Mouse (Mus musculus): ENCODE results near the gene Col9a2. TPM values are rescaled to one million over a fixed set of nuclear protein-coding genes. Genes with fewer than 3 reads are reported as not detected.

Col9a2 gene
- polyA plus RNA-seq, 1 experiment from 2014 or later, result 2.3 TPM

DNA sequence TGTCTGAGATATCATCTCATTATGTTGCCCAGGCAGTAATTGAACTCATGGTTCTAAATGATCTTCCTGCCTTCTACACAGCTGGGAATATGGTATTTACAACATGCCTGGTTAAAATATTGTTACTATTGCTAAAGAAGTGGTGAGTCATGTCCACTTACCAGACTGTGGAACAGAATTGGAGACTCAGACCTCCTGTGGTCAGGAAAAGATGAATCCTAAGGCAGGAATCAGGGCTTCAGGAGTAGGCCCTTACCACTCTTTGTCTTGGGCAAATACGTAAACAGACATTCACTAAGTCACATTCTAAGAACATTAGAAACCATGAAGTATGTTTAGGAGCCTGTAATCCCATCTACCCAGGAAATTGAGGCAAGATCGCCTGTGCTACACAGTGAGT, 49.5 kb downstream of the Col9a2 start:
- 91% methylated on average over 2 of the region's 2 CpGs for WGBS
- Histone ChIP-seq H3K27ac (ENCODE audit: low read depth, low read length) (no peak overlapping the region), H3K9ac (ENCODE audit: low read length) (no peak overlapping the region), H3K36me3 (ENCODE audit: control insufficient read depth, insufficient read depth, low read length) (peaks cover 7% of the 10 kb centered on the region; the same call in 1 of the 2 replicates), H3K4me1 (ENCODE audit: control insufficient read depth, insufficient read depth, low read length) (no peaks in the 10 kb centered on the region), H3K27me3 (ENCODE audit: control insufficient read depth, insufficient read depth, low read length) (no peaks in the 10 kb centered on the region), H3K9me3 (ENCODE audit: control insufficient read depth, low read length) (no peaks in the 10 kb centered on the region), H3K4me3 (ENCODE audit: low read depth, low read length) (no peak overlapping the region), H3K4me2 (no peak overlapping the region)
- ATAC-seq (ENCODE audit: low FRiP score), result no peak
- no peak for DNase-seq (ENCODE audit: low spot score, missing footprints)

DNA sequence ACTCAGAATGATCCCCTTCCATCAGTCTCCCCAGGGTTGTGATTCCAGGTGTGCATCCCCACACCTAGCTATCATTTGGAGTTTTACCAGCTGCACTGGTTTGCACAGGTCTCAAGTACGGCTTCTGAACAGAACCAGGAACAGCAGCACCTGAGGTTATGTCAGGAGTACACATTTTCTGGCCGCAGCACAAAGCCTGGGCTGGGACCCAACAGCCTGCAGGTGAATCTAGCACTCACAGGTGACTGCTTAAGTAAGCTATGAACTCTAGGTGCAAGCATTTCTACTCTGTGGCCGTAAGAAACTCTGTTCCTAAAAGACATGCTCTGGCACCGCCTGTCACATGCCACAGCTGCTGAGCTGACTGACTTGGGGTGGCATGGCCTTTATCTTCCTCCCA, 51.0 kb downstream of the Col9a2 start:
- WGBS, result 95% methylated on average over 4 of the region's 4 CpGs

DNA sequence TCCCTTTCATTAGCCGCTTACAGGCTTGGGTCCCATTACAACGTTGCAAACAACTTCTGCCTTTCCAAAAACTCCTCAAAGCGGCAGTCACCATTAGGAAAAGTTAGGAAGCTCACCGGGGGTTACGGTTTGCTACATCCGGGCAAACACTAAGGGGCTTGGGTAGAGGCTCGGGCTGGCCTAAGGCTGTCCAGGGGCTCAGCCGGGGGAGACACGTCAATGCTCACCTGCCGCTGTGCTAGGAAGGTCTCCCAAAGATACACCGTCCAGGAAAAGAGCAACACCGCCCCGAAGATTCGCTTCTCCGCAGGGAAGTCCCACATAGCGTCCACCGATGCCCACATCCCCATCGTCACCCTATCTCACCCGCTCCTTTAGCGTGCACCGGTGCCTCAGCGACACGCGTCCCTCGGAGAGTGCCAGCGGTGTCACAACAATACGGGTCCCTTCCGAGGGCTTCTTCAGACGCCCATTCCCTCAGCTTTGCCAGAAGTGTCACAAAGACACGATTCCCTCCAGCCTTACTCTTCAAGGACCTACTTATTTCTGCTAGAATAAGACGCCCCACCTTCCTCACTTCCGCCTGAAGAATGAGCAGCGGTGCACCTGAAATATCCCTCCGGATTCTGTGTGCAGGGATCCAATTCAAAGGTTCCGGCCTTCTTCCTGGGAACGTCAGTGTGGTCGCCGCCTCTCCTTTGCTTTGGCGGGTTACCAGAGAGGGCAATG, 58.6 kb downstream of the Col9a2 start, which contains the start of gene Zmpste24:
Zmpste24 (minus strand) TSS at position 592 of the 729 bp plus-strand sequence.
- DNase-seq (ENCODE audit: low spot score, missing footprints) (peak; percentile 99), ATAC-seq (ENCODE audit: low FRiP score) (peak; percentile 88)
- Histone ChIP-seq H3K36me3 (ENCODE audit: control insufficient read depth, insufficient read depth, low read length) (peaks cover 8% of the 10 kb centered on the region; the same call in 1 of the 2 replicates), H3K9me3 (ENCODE audit: control insufficient read depth, low read length) (no peaks in the 10 kb centered on the region), H3K9ac (ENCODE audit: low read length) (peak within 1 kb of the TSS; percentile 66), H3K4me1 (ENCODE audit: control insufficient read depth, insufficient read depth, low read length) (peaks cover 5% of the 10 kb centered on the region), H3K27ac (ENCODE audit: low read depth, low read length) (no peak within 1 kb of the TSS), H3K27me3 (ENCODE audit: control insufficient read depth, insufficient read depth, low read length) (no peaks in the 10 kb centered on the region), H3K4me2 (peak within 1 kb of the TSS; percentile 74), H3K4me3 (ENCODE audit: low read depth, low read length) (peak within 1 kb of the TSS; percentile 66)
- under 1% methylated on average over 39 of the region's 39 CpGs for WGBS

More for the DNA sequence above, 51.0 kb downstream of the Col9a2 start:
- Histone ChIP-seq H3K4me3 (ENCODE audit: low read depth, low read length) (no peak overlapping the region), H3K27ac (ENCODE audit: low read depth, low read length) (no peak overlapping the region), H3K36me3 (ENCODE audit: control insufficient read depth, insufficient read depth, low read length) (peaks cover 11% of the 10 kb centered on the region; the same call in 1 of the 2 replicates), H3K4me2 (no peak overlapping the region), H3K4me1 (ENCODE audit: control insufficient read depth, insufficient read depth, low read length) (no peaks in the 10 kb centered on the region), H3K9ac (ENCODE audit: low read length) (no peak overlapping the region), H3K27me3 (ENCODE audit: control insufficient read depth, insufficient read depth, low read length) (no peaks in the 10 kb centered on the region), H3K9me3 (ENCODE audit: control insufficient read depth, low read length) (no peaks in the 10 kb centered on the region)
- no peak for ATAC-seq (ENCODE audit: low FRiP score)
- no peak for DNase-seq (ENCODE audit: low spot score, missing footprints)

DNA sequence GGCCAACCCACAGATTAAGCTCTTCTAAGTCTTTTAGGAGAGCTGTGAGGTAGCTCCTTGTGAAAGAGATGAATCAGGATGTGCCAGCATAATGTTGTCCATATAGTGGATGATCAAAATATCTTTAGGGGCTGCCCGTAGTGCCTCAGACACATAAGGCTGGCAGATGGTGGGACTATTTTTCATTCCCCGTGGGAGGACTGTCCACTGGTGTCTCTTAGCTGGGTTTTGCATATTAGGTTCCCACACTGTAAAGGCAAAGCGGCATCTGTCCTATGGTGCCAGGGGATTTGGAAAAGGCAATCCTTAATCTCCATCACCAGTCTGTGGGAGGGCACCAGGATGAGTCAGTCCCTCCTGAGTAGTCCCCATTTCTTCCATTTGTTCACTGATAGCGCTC, 64.1 kb downstream of the Col9a2 start:
- DNase-seq (ENCODE audit: low spot score, missing footprints) (no peak), ATAC-seq (ENCODE audit: low FRiP score) (no peak)
- no peak overlapping the region for H3K4me2 ChIP-seq
- no peaks in the 10 kb centered on the region for H3K36me3 ChIP-seq (ENCODE audit: control insufficient read depth, insufficient read depth, low read length)
- H3K4me1 ChIP-seq (ENCODE audit: control insufficient read depth, insufficient read depth, low read length), result no peaks in the 10 kb centered on the region
- no peak overlapping the region for H3K4me3 ChIP-seq (ENCODE audit: low read depth, low read length)
- H3K27ac ChIP-seq (ENCODE audit: low read depth, low read length), result no peak overlapping the region
- 81% methylated on average over 4 of the region's 4 CpGs for WGBS
- H3K27me3 ChIP-seq (ENCODE audit: control insufficient read depth, insufficient read depth, low read length), result no peaks in the 10 kb centered on the region
- no peaks in the 10 kb centered on the region for H3K9me3 ChIP-seq (ENCODE audit: control insufficient read depth, low read length)
- no peak overlapping the region for H3K9ac ChIP-seq (ENCODE audit: low read length)

Other genes starting within 250 kb of the Col9a2 start
- 117 and 118 TPM in 2 replicates for gene Nfyc, start 207.8 kb upstream of the Col9a2 start, polyA plus RNA-seq (2014; fragmentation: Nextera tagmentation; extraction: Ambion mirVana)
- gene Rims3, start 184.6 kb upstream of the Col9a2 start, polyA plus RNA-seq (2014; fragmentation: Nextera tagmentation; extraction: Ambion mirVana), result 3.4 and 3.5 TPM in 2 replicates
- 32.0 and 32.3 TPM in 2 replicates for gene Exo5, start 114.4 kb upstream of the Col9a2 start, polyA plus RNA-seq (2014; fragmentation: Nextera tagmentation; extraction: Ambion mirVana)
- gene Zfp69, start 87.7 kb upstream of the Col9a2 start, polyA plus RNA-seq (2014; fragmentation: Nextera tagmentation; extraction: Ambion mirVana), result 9.0 and 9.6 TPM in 2 replicates
- gene Smap2, start 22.1 kb upstream of the Col9a2 start, polyA plus RNA-seq (2014; fragmentation: Nextera tagmentation; extraction: Ambion mirVana), result 17.6 and 18.1 TPM in 2 replicates
- gene Zmpste24, start 58.9 kb downstream of the Col9a2 start, polyA plus RNA-seq (2014; fragmentation: Nextera tagmentation; extraction: Ambion mirVana), result 25.9 and 28.6 TPM in 2 replicates
- not detected in 2 replicates for gene Tmco2, start 69.8 kb downstream of the Col9a2 start, polyA plus RNA-seq (2014; fragmentation: Nextera tagmentation; extraction: Ambion mirVana)
- gene Rlf, start 175.7 kb downstream of the Col9a2 start, polyA plus RNA-seq (2014; fragmentation: Nextera tagmentation; extraction: Ambion mirVana), result 23.4 and 24.3 TPM in 2 replicates

Measured in midbrain, embryonic 11.5 days (tissue).